Mouse (Mus musculus) heart, postnatal 14 days (tissue): ENCODE results near the gene S1pr1. TPM values are rescaled to one million over a fixed set of nuclear protein-coding genes. Genes with fewer than 3 reads are reported as not detected.

Experiments
- DNase-seq, 2 experiments: peaks; one replicate each; pipeline ENCODE4 v3.0.0; 2021 to 2022
- intact Hi-C: fragments of 180-260 bp; cut with DNase I; formaldehyde crosslinking; loops from one replicate; pipeline ENCODE4 v1.15.1; 2025
- total RNA-seq, 2 experiments: library from RNA; stranded (reverse); gene quantifications; 2 replicates each; pipeline ENCODE4 v1.2.3; 2021

The S1pr1 gene
- total RNA-seq, 2 experiments from 2014 or later: 99.1 to 105 TPM

DNA sequence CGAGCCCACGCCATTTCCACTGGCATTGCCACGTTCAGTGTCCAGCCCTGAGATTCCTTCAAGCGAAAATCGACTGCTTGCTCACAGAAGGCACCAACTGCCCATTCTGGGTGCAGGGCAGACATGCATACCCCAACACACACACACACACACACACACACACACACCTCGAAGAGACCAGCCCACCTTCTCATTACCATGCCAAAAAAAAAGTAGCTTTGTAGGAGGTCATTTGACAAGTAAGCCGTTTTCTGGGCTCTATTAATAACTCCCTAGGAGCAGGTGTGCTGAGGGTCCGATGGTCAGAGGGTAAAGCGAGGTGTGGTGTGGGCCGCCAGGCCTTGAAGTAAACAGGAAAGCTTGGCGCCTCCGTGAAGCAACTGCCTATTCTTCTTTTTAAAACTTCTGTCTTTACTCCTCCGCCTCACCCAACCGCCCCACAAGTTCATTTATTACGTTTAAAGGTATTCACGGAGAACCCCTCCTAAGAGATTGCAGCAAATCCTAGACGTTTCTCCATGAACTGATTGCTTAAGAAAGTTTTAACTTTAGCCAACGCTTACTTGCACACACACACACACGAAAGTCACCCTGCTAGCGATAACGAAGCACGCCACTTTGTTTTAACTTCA, 1.3 kb downstream of the S1pr1 start:
- intact Hi-C loops: loop anchor here (2.0 kb wide), 3 partner anchors 51 to 265 kb away; partner anchors contain the start of gene Dph5
- DNase-seq: peak; percentile 26 to 30

DNA sequence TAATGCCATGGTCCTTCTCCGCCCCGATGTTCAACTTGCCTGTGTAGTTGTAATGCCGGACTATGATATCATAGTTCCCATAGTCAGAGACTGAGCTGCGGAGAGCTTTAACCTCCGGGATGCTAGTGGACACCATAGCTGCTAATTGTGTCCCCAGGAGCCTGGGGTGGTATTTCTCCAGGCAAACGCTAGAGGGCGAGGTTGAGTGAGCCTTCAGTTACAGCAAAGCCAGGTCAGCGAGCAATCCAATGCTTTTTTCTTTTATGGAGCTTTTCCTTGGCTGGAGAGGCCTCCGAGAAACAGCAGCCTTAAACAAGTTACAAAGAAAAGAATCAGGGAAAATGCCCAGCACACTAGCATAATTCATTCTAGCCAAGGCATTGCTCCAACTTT, 2.1 kb downstream of the S1pr1 start:
- peak; percentile 84 to 89 for DNase-seq

DNA sequence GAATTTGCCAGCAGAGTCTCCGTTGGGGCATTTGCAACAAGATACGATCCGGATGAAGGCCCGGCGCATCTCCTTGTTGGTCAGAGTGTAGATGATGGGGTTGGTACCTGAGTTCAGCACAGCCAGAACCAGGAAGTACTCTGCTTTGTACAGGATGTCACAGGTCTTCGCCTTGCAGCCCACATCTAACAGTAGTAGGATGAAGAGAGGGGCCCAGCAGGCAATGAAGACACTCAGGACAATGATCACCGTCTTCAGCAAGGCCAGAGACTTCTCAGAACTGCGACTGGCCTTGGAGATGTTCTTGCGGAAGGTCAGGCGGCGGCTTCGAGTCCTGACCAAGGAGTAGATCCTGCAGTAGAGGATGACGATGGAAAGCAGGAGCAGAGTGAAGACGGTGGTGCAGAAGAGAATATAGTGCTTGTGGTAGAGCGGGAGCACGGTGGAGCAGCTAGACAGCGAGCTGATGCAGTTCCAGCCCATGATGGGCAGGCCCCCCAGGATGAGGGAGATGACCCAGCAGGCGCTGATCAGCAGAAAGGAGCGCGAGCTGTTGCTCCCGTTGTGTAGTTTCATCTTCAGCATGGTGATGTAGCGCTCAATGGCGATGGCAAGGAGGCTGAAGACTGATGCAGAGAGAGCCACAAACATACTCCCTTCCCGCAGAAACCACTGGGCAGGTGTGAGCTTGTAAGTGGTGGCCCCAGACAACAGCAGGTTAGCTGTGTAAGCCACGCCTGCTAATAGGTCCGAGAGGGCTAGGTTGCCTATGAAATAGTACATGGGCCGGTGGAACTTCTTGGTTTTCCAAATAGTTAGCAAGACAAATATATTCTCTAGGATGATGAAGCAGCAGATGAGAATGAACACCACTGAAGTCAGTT, 2.7 kb downstream of the S1pr1 start:
- intact Hi-C loops: loop anchor here (1.0 to 2.0 kb wide), 4 partner anchors 49 to 267 kb away; no protein-coding TSS in a partner anchor

More for the DNA sequence above, 2.1 kb downstream of the S1pr1 start:
- intact Hi-C loops: loop anchor here (1.0 to 2.0 kb wide), 4 partner anchors 50 to 266 kb away; no protein-coding TSS in a partner anchor

DNA sequence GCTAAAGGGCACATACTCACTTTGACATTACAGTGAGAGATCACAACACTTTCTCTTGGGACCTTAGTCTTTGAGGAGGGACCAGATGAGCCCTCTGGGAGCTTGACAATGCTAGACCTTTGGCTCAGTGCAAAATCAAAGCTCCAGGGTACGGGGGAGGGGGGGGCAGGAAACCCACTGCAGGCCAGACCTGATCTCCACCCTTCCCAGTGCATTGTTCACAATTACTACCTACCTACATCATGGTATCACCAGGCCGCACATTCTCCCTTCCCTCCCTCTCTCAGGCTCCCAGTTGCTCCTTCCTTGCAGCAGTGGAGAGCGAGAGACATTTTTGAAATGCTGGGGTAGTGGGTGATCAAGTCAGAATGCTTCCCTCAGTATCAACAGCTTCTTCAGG, 3.5 kb downstream of the S1pr1 start:
- intact Hi-C loops: no loop called here
- DNase-seq: peak in 1 of 2 experiments; percentile 34

More for the DNA sequence above, 2.7 kb downstream of the S1pr1 start:
- DNase-seq: no peak

DNA sequence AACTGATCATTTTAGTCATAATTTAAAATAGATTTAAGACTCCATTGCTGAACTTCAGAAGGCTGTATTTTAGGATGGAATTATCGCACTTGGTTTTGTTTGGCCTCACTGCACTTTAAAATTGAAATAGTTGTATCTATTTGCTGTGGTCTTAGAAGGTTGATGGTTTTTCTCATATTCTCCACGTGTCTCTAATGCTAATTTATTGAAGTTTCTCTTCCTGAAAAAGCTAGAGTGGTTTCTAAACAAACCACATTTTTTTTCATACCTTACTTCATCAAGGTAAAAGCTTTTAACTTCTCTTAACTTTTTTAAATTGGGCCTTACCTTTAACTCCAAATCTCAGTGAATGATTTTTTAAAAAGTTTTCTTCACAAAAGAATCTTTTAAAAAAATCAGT, 4.8 kb downstream of the S1pr1 start:
- DNase-seq: no peak
- intact Hi-C loops: no loop called here

DNA sequence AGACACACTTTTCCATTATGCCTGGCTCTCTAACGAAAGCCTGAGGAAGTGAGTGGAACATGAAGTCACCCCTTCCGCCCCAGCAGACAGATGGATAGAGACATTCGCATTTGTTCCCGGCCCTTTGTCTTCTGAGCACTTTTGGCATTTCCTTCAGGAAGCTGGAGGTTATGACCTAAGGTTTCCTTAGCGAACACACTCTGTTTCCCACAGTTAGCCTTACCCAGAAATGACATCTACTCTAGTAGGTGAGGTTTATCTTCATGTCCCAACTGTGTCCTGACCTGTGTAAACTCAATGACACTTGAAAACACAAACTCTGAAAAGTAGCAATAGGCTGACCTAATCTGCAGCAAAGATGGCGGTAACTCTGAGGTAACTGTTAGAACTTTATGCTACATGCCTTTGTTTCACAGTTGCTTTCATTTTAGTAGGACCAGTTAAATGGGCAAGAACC, 5.7 kb downstream of the S1pr1 start:
- DNase-seq: peak; percentile 28 to 32
- intact Hi-C loops: no loop called here

DNA sequence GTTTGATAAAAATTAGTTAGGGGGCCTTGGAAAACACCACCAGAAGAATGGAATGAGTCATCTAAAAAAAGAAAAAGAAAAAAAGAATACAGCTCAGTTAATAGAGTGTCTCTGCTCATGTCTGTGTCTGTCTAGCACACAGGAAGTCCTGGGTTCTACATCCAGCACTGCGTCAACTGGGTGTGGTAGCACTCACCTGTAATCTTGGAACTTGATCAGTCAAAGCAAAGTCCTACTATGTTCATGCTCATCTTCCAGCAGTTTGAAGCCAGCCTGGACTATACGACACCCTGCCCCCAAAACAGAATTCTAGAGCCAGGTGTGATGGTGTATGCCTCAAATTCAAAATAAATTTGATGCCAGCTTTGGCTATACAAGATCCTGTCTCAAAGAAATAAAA, 8.1 kb downstream of the S1pr1 start:
- no peak for DNase-seq
- intact Hi-C loops: no loop called here

DNA sequence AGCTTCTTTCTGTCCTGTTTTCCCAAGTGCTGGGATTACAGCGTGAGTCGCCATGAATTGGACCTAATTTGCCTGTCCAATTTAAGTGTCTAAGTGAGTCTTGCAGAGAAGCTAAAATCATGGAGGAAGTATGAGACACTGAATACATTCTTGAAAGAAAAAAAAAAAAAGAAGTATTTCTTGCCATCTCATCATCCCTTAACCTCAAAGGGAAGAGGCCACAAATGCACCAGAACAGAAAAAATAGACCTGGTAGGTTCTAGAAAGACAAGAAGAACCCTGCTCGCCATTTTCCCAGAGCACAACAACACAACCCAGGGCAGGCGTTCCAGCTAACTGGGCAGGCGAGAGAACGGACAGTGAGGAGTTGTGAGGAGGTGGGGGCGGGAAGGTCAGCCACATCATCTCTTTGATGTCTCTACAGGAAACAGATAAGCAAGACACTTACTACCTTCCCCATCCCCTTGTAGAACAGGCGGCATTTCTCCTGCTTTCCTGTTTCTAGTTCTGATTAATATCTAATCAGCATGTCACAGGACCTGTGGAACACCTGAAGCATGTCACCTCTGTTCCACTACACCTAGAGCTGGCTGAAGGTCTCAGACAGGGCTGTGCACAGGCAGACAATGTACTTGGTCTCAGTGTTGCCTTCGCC, 10.5 kb downstream of the S1pr1 start:
- DNase-seq: no peak
- intact Hi-C loops: no loop called here

DNA sequence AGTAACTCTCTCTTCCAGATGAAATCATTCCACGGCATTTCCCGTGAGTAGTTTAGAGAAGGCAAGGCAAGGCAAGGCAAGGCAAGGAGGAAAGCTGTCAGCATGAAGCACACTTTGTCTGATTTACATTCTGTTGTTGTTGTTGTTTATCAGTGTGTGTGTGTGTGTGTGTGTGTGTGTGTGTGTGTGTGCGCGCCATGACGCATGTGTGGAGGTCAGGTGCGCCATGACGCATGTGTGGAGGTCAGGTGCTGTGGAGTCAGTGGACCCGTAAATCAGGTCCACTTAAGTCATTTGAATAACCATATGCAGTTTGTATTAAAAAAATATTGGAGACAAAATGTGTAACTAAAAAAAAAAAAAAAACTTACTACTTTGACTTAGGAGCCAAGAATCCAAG, 11.2 kb downstream of the S1pr1 start:
- DNase-seq: no peak
- intact Hi-C loops: no loop called here

DNA sequence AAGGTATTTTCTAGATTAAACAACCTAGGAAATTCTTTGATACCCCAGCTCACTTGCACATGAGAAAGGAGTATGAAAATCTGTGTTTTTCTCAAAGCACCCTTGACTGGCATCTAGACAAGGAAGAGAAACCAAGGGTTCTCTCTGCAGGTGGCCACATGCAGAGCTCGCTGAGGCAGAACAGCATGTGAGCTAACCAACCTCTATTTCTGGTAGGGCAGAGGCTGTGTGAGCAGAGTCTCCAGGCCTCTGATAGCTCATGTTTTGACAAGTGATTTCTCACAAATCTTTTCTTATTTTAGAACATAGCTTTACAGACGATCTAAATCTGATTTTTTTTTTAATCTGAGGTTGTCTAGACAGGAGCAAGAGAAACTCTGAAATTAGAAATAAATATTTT, 12.8 kb downstream of the S1pr1 start:
- intact Hi-C loops: no loop called here
- no peak for DNase-seq

DNA sequence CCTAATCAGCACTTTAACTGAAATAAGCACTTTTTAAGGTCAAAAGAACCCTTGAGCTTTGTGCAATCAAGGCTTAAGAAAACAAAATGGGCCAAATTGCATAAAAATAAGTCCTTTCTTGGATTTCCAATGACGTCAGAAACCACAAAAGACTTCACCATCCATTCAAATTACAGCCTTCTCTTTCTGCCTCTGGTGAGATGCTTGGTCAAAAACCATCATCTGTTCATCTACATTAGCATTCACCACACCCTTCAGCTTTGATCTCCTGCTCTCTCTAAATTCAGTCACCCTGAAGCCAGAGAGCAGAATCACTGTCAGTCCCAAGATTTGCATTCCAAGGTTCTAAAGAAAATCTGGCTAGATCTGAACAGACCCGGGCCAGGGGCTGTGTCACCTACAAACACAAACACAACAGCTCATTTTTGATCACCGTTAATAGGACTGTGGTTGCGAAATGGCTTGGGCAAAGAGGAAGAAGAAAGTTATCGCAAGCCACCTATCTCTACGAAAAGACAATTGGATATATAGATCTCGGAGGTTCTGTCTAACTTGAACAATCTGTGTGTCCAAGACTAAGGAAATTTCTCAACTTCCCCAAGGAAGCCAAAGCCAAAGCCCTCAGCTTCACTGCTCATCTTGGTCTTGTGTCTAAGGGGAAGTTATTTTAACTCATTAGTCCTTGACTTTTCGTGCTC, 19.5 kb downstream of the S1pr1 start:
- DNase-seq: no peak

DNA sequence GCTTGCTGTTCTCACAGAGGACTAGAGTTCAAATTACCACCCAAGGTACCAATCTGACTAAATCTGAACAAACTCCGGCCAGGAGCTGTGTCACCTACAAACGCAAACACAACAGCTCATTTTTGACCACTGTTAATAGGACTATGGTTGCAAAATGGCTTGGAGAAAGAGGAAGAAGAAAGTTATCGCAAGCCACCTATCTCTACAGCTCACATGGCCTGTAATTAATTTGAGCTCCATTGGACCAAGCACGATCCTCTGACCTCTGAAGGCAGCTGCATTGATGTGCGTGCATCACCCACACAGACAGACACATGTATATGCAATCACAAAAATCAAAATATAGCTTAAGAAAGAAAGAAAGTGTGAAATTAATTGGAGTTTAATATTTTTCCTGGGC, 20.7 kb downstream of the S1pr1 start:
- intact Hi-C loops: no loop called here
- DNase-seq: no peak

More for the DNA sequence above, 19.5 kb downstream of the S1pr1 start:
- intact Hi-C loops: no loop called here

DNA sequence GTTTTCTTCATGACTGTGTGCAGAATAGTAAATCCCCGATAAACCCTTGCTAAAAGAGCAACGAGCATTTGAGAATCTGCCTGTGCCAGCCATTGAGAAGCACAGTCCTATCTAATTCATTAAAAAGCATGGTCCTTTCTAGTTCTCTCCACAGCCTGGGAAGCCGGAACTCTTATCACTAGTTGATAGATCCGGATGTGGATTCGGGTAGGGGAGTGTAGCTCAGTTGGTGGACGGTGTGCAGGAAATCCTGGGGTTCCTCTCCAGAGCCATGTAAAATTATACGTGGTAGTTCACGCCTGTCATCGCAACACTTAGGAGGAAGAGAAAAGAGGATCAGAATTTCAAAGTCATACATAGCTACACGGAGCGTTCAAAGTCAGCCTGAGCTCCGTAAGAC, 21.5 kb downstream of the S1pr1 start:
- intact Hi-C loops: no loop called here

DNA sequence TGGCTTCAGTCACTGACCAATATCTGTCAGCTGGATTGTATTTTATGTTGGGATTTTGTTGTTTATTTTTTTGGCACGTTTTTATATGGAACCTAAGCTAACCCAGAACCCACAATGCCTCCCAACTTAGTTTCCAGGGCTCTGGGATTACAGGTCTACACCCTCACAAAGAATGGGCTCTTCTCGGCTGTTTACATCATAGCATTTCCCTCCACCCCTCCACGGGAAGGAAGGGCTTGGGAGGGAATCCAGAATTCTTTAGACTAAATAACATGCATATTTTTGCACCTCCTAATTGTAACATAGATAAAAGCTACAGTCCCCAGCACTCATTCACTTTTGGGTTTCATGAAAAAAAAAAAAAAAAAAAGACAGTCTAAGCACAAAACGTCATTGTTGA, 22.0 kb downstream of the S1pr1 start:
- no peak for DNase-seq
- intact Hi-C loops: no loop called here

More for the DNA sequence above, 21.5 kb downstream of the S1pr1 start:
- no peak for DNase-seq

DNA sequence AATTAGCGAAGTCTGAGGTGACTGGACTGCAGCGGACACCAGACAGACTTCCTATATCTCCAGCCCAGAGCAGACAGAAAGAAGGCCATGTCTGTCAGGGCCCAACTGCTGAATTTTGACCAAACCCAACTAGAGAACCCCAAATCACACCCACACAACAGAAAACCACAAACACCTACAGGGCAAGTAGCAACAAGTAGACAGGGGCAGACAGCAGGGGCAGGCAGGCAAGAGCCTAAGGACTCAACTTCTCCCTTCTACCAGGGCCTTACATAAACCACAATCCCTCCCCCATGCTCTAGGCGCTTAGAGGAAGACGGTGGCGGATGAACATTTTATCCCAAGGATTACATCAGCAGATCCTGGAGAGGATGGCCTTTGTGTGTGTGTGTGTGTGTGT, 22.5 kb downstream of the S1pr1 start:
- intact Hi-C loops: no loop called here
- DNase-seq: no peak

DNA sequence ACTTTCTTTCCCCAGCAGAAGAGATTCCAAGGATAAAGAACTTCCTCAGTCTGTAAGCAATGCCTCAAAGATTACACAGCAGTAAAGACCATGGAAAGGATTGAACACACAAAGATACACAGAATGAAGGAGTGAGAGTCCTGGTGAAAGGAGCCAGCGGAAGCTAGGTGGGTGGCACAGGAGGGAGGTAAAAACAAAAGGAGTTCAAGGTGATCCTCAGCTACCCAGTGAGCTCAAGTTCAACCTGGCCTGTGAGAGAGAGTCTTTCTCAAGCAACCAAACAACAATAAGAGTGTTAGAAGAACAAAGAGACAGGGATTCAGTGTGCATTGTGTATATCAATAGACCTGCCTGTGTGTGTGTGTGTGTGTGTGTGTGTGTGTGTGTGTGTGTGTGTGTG, 25.0 kb downstream of the S1pr1 start:
- no peak for DNase-seq
- intact Hi-C loops: no loop called here

DNA sequence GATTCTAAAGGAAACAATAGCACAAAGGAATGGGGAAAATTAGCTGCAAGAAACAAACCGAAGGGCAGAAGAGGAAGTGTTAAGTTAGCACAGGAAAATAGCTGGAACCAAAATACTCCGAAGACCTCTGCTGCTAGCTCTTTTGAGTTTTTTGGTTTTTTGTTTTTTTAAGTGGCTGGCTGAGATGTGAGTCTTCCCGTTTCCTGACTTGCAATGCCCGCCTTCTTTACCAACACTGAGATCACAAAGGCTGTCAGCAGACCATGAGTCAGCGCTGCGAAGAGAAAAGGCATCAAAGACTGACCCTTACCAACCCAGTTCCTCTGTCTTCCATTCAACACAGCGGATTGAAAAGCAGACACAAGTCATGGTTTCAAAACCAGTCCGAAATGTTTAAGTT, 25.5 kb downstream of the S1pr1 start:
- intact Hi-C loops: no loop called here
- DNase-seq: no peak

DNA sequence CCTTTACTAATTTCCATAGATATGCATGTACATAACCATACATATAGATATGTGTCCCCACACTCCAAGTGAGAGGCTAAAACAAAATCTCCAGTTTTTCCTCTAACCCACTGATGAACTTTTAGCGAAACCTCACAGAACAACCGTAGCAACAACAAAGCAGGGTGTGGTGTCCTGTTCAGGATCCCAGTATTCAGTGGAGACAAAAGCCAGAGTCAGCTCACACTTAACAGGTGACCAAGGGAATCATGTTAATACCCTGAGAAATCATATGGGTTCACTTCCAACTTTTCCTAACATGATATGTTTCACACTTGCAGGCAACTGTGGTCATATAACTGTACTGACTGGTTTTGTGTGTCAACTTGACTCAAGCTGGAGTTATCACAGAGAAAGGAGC, 27.1 kb downstream of the S1pr1 start:
- intact Hi-C loops: no loop called here
- DNase-seq: no peak

DNA sequence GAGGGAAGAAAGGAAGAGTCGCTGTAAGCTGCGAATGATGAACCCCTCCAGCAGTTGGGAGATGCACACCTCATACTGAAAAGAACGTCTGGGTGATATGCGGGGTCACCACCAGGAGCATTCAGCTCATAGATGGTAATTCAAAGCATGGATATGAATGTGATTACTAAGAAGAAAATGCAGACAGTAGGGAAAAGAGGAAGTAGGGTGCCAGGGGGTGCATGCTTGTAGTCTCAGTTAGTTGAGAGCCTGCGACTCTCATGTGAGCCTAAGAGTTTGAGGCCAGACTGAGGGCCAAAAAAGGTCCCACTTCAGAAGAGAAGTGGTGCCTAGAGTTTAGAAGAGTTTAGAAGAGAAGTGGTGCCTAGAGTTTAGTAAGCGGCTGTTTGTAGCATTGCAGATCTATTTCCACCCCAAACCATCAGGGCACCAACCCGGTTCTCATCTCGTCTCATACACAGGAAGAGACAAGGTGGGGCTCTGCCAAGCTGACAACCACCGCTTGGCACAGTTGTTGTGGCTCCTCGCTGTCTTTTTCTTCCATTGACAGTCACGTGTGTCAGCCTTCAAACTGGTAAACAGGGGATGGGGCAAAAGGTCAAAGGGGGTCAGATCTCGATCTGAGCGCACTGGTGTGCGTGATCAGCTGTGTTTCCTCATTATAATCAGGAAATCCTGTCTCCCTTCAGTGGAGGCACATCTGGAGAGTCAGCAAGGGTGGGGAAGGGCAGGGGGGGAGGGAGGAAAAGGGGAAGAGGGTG, 32.4 kb downstream of the S1pr1 start:
- DNase-seq: peak in 1 of 2 experiments; percentile 30
- intact Hi-C loops: no loop called here

DNA sequence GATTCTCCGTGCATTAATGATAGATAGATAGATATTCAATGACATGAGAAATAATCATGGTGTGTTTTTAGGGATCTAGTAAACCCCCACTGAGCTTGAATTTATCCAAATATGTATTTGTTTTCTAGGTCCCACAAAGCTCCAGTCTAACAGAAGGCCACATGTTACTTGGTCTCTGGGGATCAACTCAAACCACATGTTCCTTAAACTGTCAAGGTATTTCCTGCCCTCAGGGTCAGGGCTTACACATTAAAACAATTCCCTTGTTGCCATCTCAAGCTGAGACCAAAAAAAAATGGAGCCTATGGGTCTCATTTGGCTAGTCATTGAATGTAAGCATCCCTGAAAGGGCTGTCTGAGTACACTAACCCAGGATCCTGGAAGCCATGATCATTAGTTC, 33.7 kb downstream of the S1pr1 start:
- DNase-seq: no peak
- intact Hi-C loops: no loop called here
